Mouse (Mus musculus) spleen, adult 2 months (tissue): ENCODE measurements at regions not wholly inside any gene's neighbourhood (a gene's known extent, or its start where the extent isn't known, plus 50 kb on each side); places are given as distances from the start of the nearest gene placed in this dataset.

ENCODE experiments used
- DNase-seq, 2 experiments: peaks; one replicate each; pipeline versions ENCODE4 v3.0.0 to v3.0.0-alpha.2; 2012 to 2021; ENCODE audit warnings: low spot score in 2 of 2, low read depth in 1 of 2
- H3K27ac ChIP-seq: fragments of 200-500 bp; 2 replicates; pipeline ENCODE4 v1.5.1; 2012; ENCODE audit warnings: low read length, inconsistent platforms; ENCODE audit not compliant: insufficient read depth
- H3K27me3 ChIP-seq: fragments of 200-500 bp; 2 replicates; pipeline ENCODE4 v1.6.1; 2012; ENCODE audit warnings: mild to moderate bottlenecking, moderate library complexity, low read length, inconsistent platforms; ENCODE audit not compliant: control insufficient read depth, insufficient read depth
- H3K36me3 ChIP-seq: fragments of 200-500 bp; 2 replicates; pipeline ENCODE4 v1.6.1; 2012; ENCODE audit warnings: mild to moderate bottlenecking, low read length, inconsistent platforms; ENCODE audit not compliant: control insufficient read depth, insufficient read depth
- H3K4me1 ChIP-seq: fragments of 200-500 bp; 2 replicates; pipeline ENCODE4 v1.6.1; 2011; ENCODE audit warnings: inconsistent platforms; ENCODE audit not compliant: control insufficient read depth, insufficient read depth, insufficient read length
- H3K4me3 ChIP-seq: fragments of 200-500 bp; 2 replicates; pipeline ENCODE4 v1.5.1; 2011; ENCODE audit warnings: mild to moderate bottlenecking, inconsistent platforms; ENCODE audit not compliant: insufficient read depth, insufficient read length; ENCODE audit errors: extremely low read depth
- CTCF ChIP-seq: fragments of 200-500 bp; IDR thresholded peaks from 2 replicates; pipeline ENCODE4 v1.5.1; 2011; ENCODE audit warnings: mild to moderate bottlenecking, inconsistent platforms; ENCODE audit not compliant: insufficient read depth, insufficient read length, insufficient replicate concordance; ENCODE audit errors: extremely low read depth
- POLR2A ChIP-seq: fragments of 200-500 bp; IDR thresholded peaks from 2 replicates; pipeline ENCODE4 v1.6.1; 2011; ENCODE audit warnings: low read depth, low read length, inconsistent platforms
- whole genome bisulfite sequencing: fragments of 180-500 bp; shearing (Covaris S2); methylation state at CpG from one replicate; pipeline ENCODE4 v1.1.7; 2018; 5-methylcytosine and 5-hydroxymethylcytosine counted together

GRCm38 (mm10) chr3:143995045-143995444, 210.0 kb downstream of the Lmo4 start:
- Histone ChIP-seq H3K36me3 (no peaks in the 10 kb centered on the region), H3K27ac (no peak overlapping the region), H3K27me3 (no peaks in the 10 kb centered on the region), H3K4me1 (no peaks in the 10 kb centered on the region), H3K4me3 (no peak overlapping the region)
- WGBS = 90% methylated on average over 3 of the region's 3 CpGs
- no peak for TF ChIP-seq POLR2A
- no peak for TF ChIP-seq CTCF
- no peak for DNase-seq

GRCm38 (mm10) chr3:143988991-143989390, 216.0 kb downstream of the Lmo4 start:
- H3K27ac ChIP-seq = no peak overlapping the region
- no peaks in the 10 kb centered on the region for H3K4me1 ChIP-seq
- 91% methylated on average over 4 of the region's 4 CpGs for WGBS
- no peaks in the 10 kb centered on the region for H3K27me3 ChIP-seq
- H3K4me3 ChIP-seq = no peak overlapping the region
- TF ChIP-seq POLR2A (no peak), CTCF (no peak)
- H3K36me3 ChIP-seq = no peaks in the 10 kb centered on the region
- no peak for DNase-seq

- Histone ChIP-seq H3K36me3 (no peaks in the 10 kb centered on the region), H3K27ac (no peak overlapping the region), H3K4me3 (no peak overlapping the region), H3K4me1 (no peaks in the 10 kb centered on the region), H3K27me3 (no peaks in the 10 kb centered on the region)
- TF ChIP-seq POLR2A = no peak
- TF ChIP-seq CTCF = no peak
- WGBS = 93% methylated on average over 5 of the region's 5 CpGs
- no peak for DNase-seq
These were observed 217.0 kb downstream of the Lmo4 start for GRCm38 (mm10) chr3:143988037-143988436.

- 98% methylated on average over 2 of the region's 2 CpGs for WGBS
- Histone ChIP-seq H3K36me3 (no peaks in the 10 kb centered on the region), H3K27ac (no peak overlapping the region)
These were observed 218.2 kb downstream of the Lmo4 start for GRCm38 (mm10) chr3:143986798-143987197.

GRCm38 (mm10) chr3:143986200-143986506, 218.9 kb downstream of the Lmo4 start:
- Histone ChIP-seq H3K36me3 (no peaks in the 10 kb centered on the region), H3K27ac (no peak overlapping the region), H3K27me3 (no peaks in the 10 kb centered on the region), H3K4me3 (no peak overlapping the region), H3K4me1 (no peaks in the 10 kb centered on the region)
- no peak for DNase-seq
- TF ChIP-seq POLR2A (no peak), CTCF (no peak)
- WGBS = 93% methylated on average over 5 of the region's 5 CpGs

More at GRCm38 (mm10) chr3:143986798-143987197, 218.2 kb downstream of the Lmo4 start:
- TF ChIP-seq CTCF (no peak), POLR2A (no peak)
- no peak for DNase-seq
- H3K4me1 ChIP-seq = no peaks in the 10 kb centered on the region
- no peak overlapping the region for H3K4me3 ChIP-seq
- no peaks in the 10 kb centered on the region for H3K27me3 ChIP-seq

- Histone ChIP-seq H3K4me1 (no peaks in the 10 kb centered on the region), H3K27me3 (no peaks in the 10 kb centered on the region), H3K27ac (no peak overlapping the region), H3K4me3 (no peak overlapping the region), H3K36me3 (no peaks in the 10 kb centered on the region)
- TF ChIP-seq CTCF (no peak), POLR2A (no peak)
- DNase-seq = no peak
- 83% methylated on average over 6 of the region's 6 CpGs for WGBS
These were observed 219.4 kb downstream of the Lmo4 start for GRCm38 (mm10) chr3:143985349-143986199.

- DNase-seq = no peak
- no peak for TF ChIP-seq CTCF
- TF ChIP-seq POLR2A = no peak
- Histone ChIP-seq H3K36me3 (no peaks in the 10 kb centered on the region), H3K4me1 (no peaks in the 10 kb centered on the region), H3K27me3 (no peaks in the 10 kb centered on the region), H3K4me3 (no peak overlapping the region), H3K27ac (no peak overlapping the region)
- 91% methylated on average over 2 of the region's 2 CpGs for WGBS
These were observed 226.3 kb downstream of the Lmo4 start for GRCm38 (mm10) chr3:143978703-143979102.
